Mouse (Mus musculus): ENCODE data around the gene Cnn1.

DNA sequence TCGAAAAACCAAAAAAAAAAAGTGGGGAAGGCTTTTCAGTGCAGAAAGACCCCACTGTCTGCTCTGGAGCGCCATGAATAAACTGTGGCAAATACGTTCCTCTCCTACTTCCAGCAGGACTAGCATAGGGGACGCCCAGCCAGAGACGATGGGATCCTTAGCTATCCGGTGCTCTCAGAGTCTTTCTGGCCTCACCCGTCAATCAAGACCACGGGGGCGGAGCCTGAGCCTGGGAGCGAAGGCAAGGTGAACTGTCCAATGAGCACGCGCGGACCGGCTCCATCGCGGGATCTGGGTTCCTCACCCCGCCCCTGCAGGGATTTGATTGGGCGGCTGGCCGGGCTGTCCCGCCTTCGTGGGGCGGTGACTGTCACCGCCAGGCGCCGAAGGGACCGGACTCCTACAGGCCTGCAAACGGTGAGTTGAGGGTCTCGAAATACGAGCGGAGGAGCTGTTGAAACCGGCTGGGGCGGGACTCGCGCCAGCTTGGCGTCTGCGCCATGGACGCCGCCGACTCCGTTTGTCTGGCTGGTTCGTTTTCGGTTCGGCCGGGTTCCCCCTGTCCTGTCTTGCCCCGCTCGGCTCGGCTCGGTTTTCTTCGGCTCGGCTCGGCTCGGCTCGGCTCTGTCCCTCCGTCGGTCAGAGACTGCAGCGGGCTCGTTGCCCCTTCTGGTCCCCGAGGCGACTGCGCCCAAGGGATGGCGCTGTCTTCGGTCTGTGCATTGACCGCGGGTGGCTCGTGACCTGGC, 57.7 kb downstream of the Cnn1 start, which contains the start of gene Pigyl:
- TF ChIP-seq EP300 (IDR thresholded peaks at IDR 0.05) (no peak), CTCF (IDR thresholded peaks at IDR 0.05) (peak; percentile 64)
